9 mouse cellular contexts compared by ENCODE assay signal in the genomic region with DNA sequence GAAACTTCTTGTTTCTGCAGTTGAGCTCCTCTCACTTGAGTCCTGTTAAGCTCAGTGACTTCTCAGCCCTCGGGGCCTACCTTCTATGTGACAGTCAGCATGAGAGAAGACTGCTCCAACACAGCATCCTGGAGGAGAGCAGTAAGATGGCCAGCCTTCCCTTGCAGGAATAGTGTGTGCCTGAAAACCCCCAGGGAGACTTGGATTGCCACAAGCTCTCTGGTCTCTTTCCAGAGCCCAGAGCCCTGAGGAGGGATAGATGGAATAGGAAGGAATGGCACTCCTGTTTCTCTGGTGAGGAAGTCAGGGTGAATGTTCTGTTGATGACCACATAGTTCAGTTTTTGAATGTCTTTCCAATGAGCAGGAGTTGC.
DNase-seq lines count a peak whose midpoint lies in the region; ATAC-seq and TF ChIP-seq lines count a peak whose summit lies in the region.
"Had no signal": no experiment of that assay in that cellular context is flagged by ENCODE, and none has a peak within 500 bp of the region (broad histone marks: within the 10 kb centered on the region; RNA-seq: fewer than 3 reads in every experiment).

No protein-coding gene starts in this region.

- intact Hi-C loops in heart, postnatal 14 days (cut with DNase I): no loop called here

- H3K9ac ChIP-seq in heart, embryonic 15.5 days: no peak overlapping the region
- H3K9ac ChIP-seq in liver, embryonic 16.5 days (ENCODE audit: low read depth, low read length): no peak overlapping the region

- peak overlapping the region; percentile 76 for H3K27ac ChIP-seq in heart, embryonic 15.5 days
- H3K27ac ChIP-seq in embryonic fibroblast, embryonic 13.5 days (ENCODE audit: insufficient read depth, low read length): peak overlapping the region; percentile 100
- H3K27ac ChIP-seq in liver, embryonic 16.5 days (ENCODE audit: low read length): peak overlapping the region; percentile 59

- no peak for ATAC-seq in heart, embryonic 15.5 days (replicated peaks; ENCODE audit: insufficient number of reproducible peaks, insufficient read depth, low FRiP score, low read depth)
- no peak for ATAC-seq in liver, embryonic 16.5 days (ENCODE audit: low read depth)

- H3K4me1 ChIP-seq in heart, embryonic 15.5 days (replicated peaks): peaks cover 62% of the 10 kb centered on the region
- peaks cover 49% of the 10 kb centered on the region for H3K4me1 ChIP-seq in embryonic fibroblast, embryonic 13.5 days (ENCODE audit: control insufficient read depth, insufficient read depth, low read length)
- peaks cover 43% of the 10 kb centered on the region for H3K4me1 ChIP-seq in liver, embryonic 16.5 days (ENCODE audit: control insufficient read depth, low read depth, low read length)

- no peaks in the 10 kb centered on the region for H3K9me3 ChIP-seq in heart, embryonic 15.5 days (replicated peaks)
- H3K9me3 ChIP-seq in liver, embryonic 16.5 days (replicated peaks; ENCODE audit: control insufficient read depth, low read length): no peaks in the 10 kb centered on the region

- no peaks in the 10 kb centered on the region for H3K27me3 ChIP-seq in heart, embryonic 15.5 days
- H3K27me3 ChIP-seq in liver, embryonic 16.5 days (ENCODE audit: control insufficient read depth, insufficient read depth, low read depth, low read length): no peaks in the 10 kb centered on the region

- H3K4me3 ChIP-seq in heart, embryonic 15.5 days: no peak overlapping the region
- no peak overlapping the region for H3K4me3 ChIP-seq in embryonic fibroblast, embryonic 13.5 days (ENCODE audit: insufficient read depth, low read length)
- no peak overlapping the region for H3K4me3 ChIP-seq in liver, embryonic 16.5 days (ENCODE audit: low read depth, low read length)

- TF ChIP-seq CTCF in embryonic fibroblast, embryonic 13.5 days (IDR thresholded peaks at IDR 0.05; ENCODE audit: borderline replicate concordance, insufficient read depth, low read length): no peak

- 59% methylated on average over 1 of the region's 1 CpGs for WGBS in heart, embryonic 15.5 days
- 39% methylated on average over 1 of the region's 1 CpGs for WGBS in liver, embryonic 16.5 days (ENCODE audit: insufficient replicate concordance)

- no peaks in the 10 kb centered on the region for H3K36me3 ChIP-seq in heart, embryonic 15.5 days
- H3K36me3 ChIP-seq in liver, embryonic 16.5 days (ENCODE audit: control insufficient read depth, insufficient read depth): no peaks in the 10 kb centered on the region; the same call in 1 of the 2 replicates

- no peak for TF ChIP-seq POLR2A in embryonic fibroblast, embryonic 13.5 days (IDR thresholded peaks at IDR 0.05; ENCODE audit: low read depth, low read length)

- no peak for DNase-seq in heart, postnatal 14 days
- peak; percentile 26 for DNase-seq in MN1 (ENCODE audit: low spot score)
- DNase-seq in thymus, postnatal 0 days (ENCODE audit: low spot score): no peak
- DNase-seq in left cerebral cortex, adult 8-10 months (ENCODE audit: low spot score in 2 of 2): no peak
- DNase-seq in embryo, embryonic 10.5 days (ENCODE audit: low spot score): no peak
- DNase-seq: gastrocnemius, postnatal 36 days had no signal

- H3K4me2 ChIP-seq in heart, embryonic 15.5 days: no peak overlapping the region
- H3K4me2 ChIP-seq in liver, embryonic 16.5 days (ENCODE audit: low read depth, low read length): no peak overlapping the region
